Mouse (Mus musculus) megakaryocyte, embryonic 14.5 days (primary cell): Measurements from ENCODE around the gene Slc44a5. TPM values are rescaled to one million over a fixed set of nuclear protein-coding genes. Genes with fewer than 3 reads are reported as not detected.

Source experiments
- H3K27me3 ChIP-seq: replicated peaks from 2 replicates; pipeline ENCODE3; 2012; ENCODE audit warnings: inconsistent platforms
- H3K36me3 ChIP-seq: replicated peaks from 2 replicates; pipeline ENCODE3; 2012; ENCODE audit warnings: low read length, inconsistent platforms, mixed read lengths
- H3K4me1 ChIP-seq: 2 replicates; pipeline ENCODE4 v1.6.1; 2012; ENCODE audit warnings: inconsistent platforms
- H3K4me3 ChIP-seq: replicated peaks from 2 replicates; pipeline ENCODE3; 2012; ENCODE audit warnings: moderate library complexity, mild to moderate bottlenecking, inconsistent platforms
- H3K9me3 ChIP-seq: 2 replicates; pipeline ENCODE4 v1.6.1; 2012; ENCODE audit warnings: inconsistent platforms
- FLI1 ChIP-seq: IDR thresholded peaks from 2 replicates; pipeline ENCODE4 v1.6.1; 2012; ENCODE audit warnings: low read length, inconsistent platforms, mixed read lengths
- GATA1 ChIP-seq: IDR thresholded peaks from 3 replicates; pipeline ENCODE4 v1.6.1; 2012; ENCODE audit warnings: mixed read lengths, low read length, inconsistent platforms, borderline replicate concordance
- polyA plus RNA-seq: library from polyadenylated mRNA; stranded (reverse); fragments of >175 nt; gene quantifications from 2 replicates; pipeline ENCODE4 v1.2.3, GENCODE M21; 2012; ENCODE audit warnings: low replicate concordance; ENCODE audit not compliant: insufficient read depth

The Slc44a5 gene
- polyA plus RNA-seq, 1 experiment = not detected

- Histone ChIP-seq H3K4me3 (no peak overlapping the region), H3K9me3 (peaks cover 35% of the 10 kb centered on the region), H3K4me1 (peaks cover 17% of the 10 kb centered on the region), H3K27me3 (peaks cover 32% of the 10 kb centered on the region), H3K36me3 (no peaks in the 10 kb centered on the region)
- TF ChIP-seq GATA1 = no peak
- TF ChIP-seq FLI1 = no peak
Measured at GRCm38 (mm10) chr3:153968549-153968948, 4.7 kb upstream of the Slc44a5 start.

- no peaks in the 10 kb centered on the region for H3K36me3 ChIP-seq
- H3K4me1 ChIP-seq = peaks cover 23% of the 10 kb centered on the region
- no peak overlapping the region for H3K4me3 ChIP-seq
- H3K9me3 ChIP-seq = peaks cover 38% of the 10 kb centered on the region
- TF ChIP-seq FLI1 (no peak), GATA1 (no peak)
- H3K27me3 ChIP-seq = peaks cover 41% of the 10 kb centered on the region
Measured at GRCm38 (mm10) chr3:153969451-153969850, 3.8 kb upstream of the Slc44a5 start.

GRCm38 (mm10) chr3:153973949-153974760 is 919 bp downstream of the Slc44a5 start:
- no peaks in the 10 kb centered on the region for H3K36me3 ChIP-seq
- H3K27me3 ChIP-seq = peaks cover 71% of the 10 kb centered on the region
- peaks cover 24% of the 10 kb centered on the region for H3K9me3 ChIP-seq
- TF ChIP-seq FLI1 = no peak
- no peak for TF ChIP-seq GATA1
- H3K4me3 ChIP-seq = peak overlapping the region; percentile 62
- H3K4me1 ChIP-seq = peaks cover 23% of the 10 kb centered on the region

GRCm38 (mm10) chr3:153975060-153975459 is 1.8 kb downstream of the Slc44a5 start:
- Histone ChIP-seq H3K4me3 (peak overlapping the region; percentile 23), H3K36me3 (no peaks in the 10 kb centered on the region), H3K4me1 (peaks cover 23% of the 10 kb centered on the region), H3K27me3 (peaks cover 69% of the 10 kb centered on the region), H3K9me3 (peaks cover 15% of the 10 kb centered on the region)
- no peak for TF ChIP-seq FLI1
- TF ChIP-seq GATA1 = no peak

DNA sequence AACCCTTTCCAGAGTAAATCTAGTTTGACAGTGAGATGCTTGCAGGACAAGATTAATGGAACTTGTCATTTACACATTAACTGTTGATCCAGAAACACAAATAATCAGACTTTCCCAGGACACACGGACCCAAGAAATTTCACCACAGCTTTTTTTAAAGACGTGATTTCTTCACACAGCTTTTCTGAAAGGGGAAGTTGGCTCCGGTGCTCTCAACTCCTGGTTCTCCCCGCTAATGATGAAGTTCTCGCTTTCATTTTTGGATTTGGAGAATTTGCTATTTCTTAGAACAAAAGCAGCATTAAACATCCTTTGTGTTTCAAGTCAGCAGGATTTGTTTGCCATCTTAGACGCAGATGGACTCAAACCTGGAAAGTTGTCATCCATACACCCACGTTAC is 2.6 kb downstream of the Slc44a5 start:
- Histone ChIP-seq H3K4me3 (no peak overlapping the region), H3K4me1 (peaks cover 23% of the 10 kb centered on the region), H3K9me3 (peaks cover 11% of the 10 kb centered on the region; the same call in 1 of the 2 replicates), H3K27me3 (peaks cover 62% of the 10 kb centered on the region), H3K36me3 (no peaks in the 10 kb centered on the region)
- TF ChIP-seq GATA1 = no peak
- no peak for TF ChIP-seq FLI1

DNA sequence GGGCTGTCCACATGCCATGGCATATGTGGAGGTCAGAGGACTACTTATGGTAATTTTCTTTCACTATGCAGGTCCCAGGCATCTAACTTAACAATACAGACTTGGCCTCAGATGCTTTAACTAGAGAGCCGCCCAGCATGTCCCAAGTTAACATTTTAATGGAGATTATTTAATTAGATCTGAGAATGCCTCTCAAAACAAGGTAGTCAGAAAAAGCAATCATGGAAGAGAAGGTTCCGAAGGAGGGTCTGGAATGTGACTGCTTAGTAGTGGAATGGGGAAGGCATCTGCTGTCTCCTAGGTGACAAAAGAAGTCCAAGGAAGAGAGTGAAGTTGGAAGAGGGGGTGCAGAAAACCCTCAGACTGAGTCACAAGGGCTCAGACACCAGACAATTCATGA is 7.4 kb downstream of the Slc44a5 start:
- Histone ChIP-seq H3K4me3 (no peak overlapping the region), H3K4me1 (no peaks in the 10 kb centered on the region; the same call in 1 of the 2 replicates), H3K27me3 (peaks cover 30% of the 10 kb centered on the region), H3K9me3 (peaks cover 5% of the 10 kb centered on the region; the same call in 1 of the 2 replicates), H3K36me3 (no peaks in the 10 kb centered on the region)
- TF ChIP-seq GATA1 (no peak), FLI1 (no peak)

GRCm38 (mm10) chr3:153984428-153985340 is 11.4 kb downstream of the Slc44a5 start:
- no peaks in the 10 kb centered on the region for H3K36me3 ChIP-seq
- no peaks in the 10 kb centered on the region for H3K4me1 ChIP-seq
- no peak overlapping the region for H3K4me3 ChIP-seq
- no peak for TF ChIP-seq GATA1
- TF ChIP-seq FLI1 = no peak
- no peaks in the 10 kb centered on the region for H3K9me3 ChIP-seq
- H3K27me3 ChIP-seq = peaks cover 13% of the 10 kb centered on the region

DNA sequence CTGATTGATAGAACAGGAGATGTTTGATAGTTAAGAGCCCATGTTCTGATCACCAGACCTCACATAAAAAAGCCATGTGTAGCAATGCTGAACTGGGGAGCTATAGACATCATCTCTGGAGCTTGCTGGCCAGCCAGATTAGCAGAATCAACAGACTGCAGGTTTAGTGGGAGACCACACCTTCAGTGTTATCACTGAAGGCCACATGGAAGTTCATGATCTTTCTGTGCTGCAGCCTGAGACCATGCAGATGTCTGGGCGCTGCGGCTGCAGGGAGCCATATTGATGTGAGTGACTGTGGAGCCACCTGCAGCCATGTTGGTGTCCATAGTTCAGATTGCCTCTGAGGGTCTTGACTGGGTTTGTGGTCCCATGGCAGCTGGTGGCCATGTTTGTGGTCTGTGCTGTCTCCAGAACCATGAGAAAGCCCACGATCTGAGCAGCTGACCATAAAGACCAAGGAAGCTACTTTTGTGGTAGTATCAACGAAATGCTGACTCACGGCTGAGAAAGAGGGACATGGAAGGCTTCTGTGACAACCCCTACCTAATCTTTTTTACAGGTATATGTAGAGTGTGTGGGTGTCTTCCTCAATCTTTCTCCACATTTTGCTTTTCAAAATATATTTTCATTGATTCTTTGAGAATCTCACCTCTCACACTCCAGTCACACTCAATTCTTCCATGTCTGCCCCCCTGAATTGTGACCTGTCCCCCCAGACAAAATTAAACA is 26.7 kb downstream of the Slc44a5 start:
- TF ChIP-seq GATA1 (no peak), FLI1 (no peak)
- H3K36me3 ChIP-seq = no peaks in the 10 kb centered on the region
- H3K9me3 ChIP-seq = peaks cover 6% of the 10 kb centered on the region; the same call in 1 of the 2 replicates
- H3K4me1 ChIP-seq = 0 out of 2 replicates have a peak, but pooled peaks cover 2% of the 10 kb centered on the region
- no peak overlapping the region for H3K4me3 ChIP-seq
- peaks cover 7% of the 10 kb centered on the region for H3K27me3 ChIP-seq

DNA sequence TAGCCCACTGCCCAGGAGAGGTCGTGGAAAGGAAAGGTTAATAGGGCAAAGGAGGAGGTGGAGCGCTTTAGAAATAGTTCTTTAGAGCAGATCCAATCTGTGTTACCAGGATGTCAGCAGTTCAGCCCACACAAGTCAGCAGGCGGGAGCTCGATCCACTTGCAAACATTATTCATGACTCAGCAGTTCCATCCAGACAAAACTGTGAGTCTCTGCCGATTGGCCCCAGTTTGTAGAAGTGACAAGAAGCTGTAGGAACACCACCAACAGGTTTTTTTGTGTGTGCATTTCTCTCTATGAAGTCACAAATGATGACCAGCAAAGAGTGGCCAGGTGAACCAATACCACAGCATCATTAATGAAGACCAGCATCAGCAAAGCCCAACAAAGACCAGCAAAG is 28.1 kb downstream of the Slc44a5 start:
- Histone ChIP-seq H3K27me3 (peaks cover 7% of the 10 kb centered on the region), H3K9me3 (peaks cover 6% of the 10 kb centered on the region; the same call in 1 of the 2 replicates)
- no peak for TF ChIP-seq FLI1
- no peak for TF ChIP-seq GATA1

More for the DNA sequence above, 28.1 kb downstream of the Slc44a5 start:
- Histone ChIP-seq H3K36me3 (no peaks in the 10 kb centered on the region), H3K4me1 (0 out of 2 replicates have a peak, but pooled peaks cover 2% of the 10 kb centered on the region), H3K4me3 (no peak overlapping the region)
